Mouse (Mus musculus) adrenal gland, postnatal 10 days (tissue): ENCODE results near the gene Wls. TPM values are rescaled to one million over a fixed set of nuclear protein-coding genes. Genes with fewer than 3 reads are reported as not detected.

Source experiments
- DNase-seq: peaks from one replicate; pipeline ENCODE4 v3.0.0; 2021; ENCODE audit warnings: mixed read lengths
- long read RNA-seq, 2 experiments: library from polyadenylated mRNA; stranded (forward); transcript quantifications; one replicate each; pipeline ENCODE4 v2.0.0; 2021
- total RNA-seq, 2 experiments: library from RNA; stranded (reverse); gene quantifications; 2 replicates each; pipeline ENCODE4 v1.2.3; 2021

Wls gene
- 10 to 100 TPM; 42.5 to 46.5 TPM for total RNA-seq
- long read RNA-seq, experiment 1, transcript Wls-205 (13 exons, 2,050 nt): minor isoform, 8 of 65 reads
- long read RNA-seq, experiment 1, transcript Wls-206 (13 exons, 2,453 nt): minor isoform, 5 of 65 reads
- long read RNA-seq, experiment 1, transcript Wls-201 (12 exons, 3,559 nt): major isoform, 42 of 65 reads
- long read RNA-seq, experiment 1, partial matches to known transcripts: 2 of 65 reads
- long read RNA-seq, experiment 1, other reads (novel, unspliced or antisense): 8 of 65 reads
- long read RNA-seq, experiment 2, transcript Wls-201 (12 exons, 3,559 nt): major isoform, 20 of 29 reads
- long read RNA-seq, experiment 2, partial matches to known transcripts: 3 of 29 reads
- long read RNA-seq, experiment 2, other reads (novel, unspliced or antisense): 2 of 29 reads

- peak; percentile 85 for DNase-seq
Observed at GRCm38 (mm10) chr3:159839481-159839880, at the start of gene Wls. Wls (plus strand) TSS chr3:159839672.

GRCm38 (mm10) chr3:159789781-159790180 lies 49.7 kb upstream of the Wls start:
- no peak for DNase-seq

GRCm38 (mm10) chr3:159831535-159831934 lies 7.9 kb upstream of the Wls start:
- DNase-seq: no peak

- DNase-seq: peak; percentile 72
Observed at GRCm38 (mm10) chr3:159840002-159840816, 737 bp downstream of the Wls start.

GRCm38 (mm10) chr3:159840817-159841390 lies 1.4 kb downstream of the Wls start:
- DNase-seq: peak; percentile 40

GRCm38 (mm10) chr3:159841458-159841857 lies 2.0 kb downstream of the Wls start:
- DNase-seq: no peak

GRCm38 (mm10) chr3:159843135-159843534 lies 3.7 kb downstream of the Wls start:
- DNase-seq: no peak

- DNase-seq: no peak
Observed at GRCm38 (mm10) chr3:159847410-159848016, 8.0 kb downstream of the Wls start.

GRCm38 (mm10) chr3:159848156-159848555 lies 8.7 kb downstream of the Wls start:
- no peak for DNase-seq

- DNase-seq: no peak
Observed at GRCm38 (mm10) chr3:159851476-159851875, 12.0 kb downstream of the Wls start.

- no peak for DNase-seq
Observed at GRCm38 (mm10) chr3:159851980-159852379, 12.5 kb downstream of the Wls start.

GRCm38 (mm10) chr3:159857112-159857511 lies 17.6 kb downstream of the Wls start:
- DNase-seq: no peak

- DNase-seq: no peak
Observed at GRCm38 (mm10) chr3:159865691-159866090, 26.2 kb downstream of the Wls start.

- DNase-seq: no peak
Observed at GRCm38 (mm10) chr3:159878983-159879382, 39.5 kb downstream of the Wls start.

GRCm38 (mm10) chr3:159883325-159883724 lies 43.9 kb downstream of the Wls start:
- no peak for DNase-seq

- no peak for DNase-seq
Observed at GRCm38 (mm10) chr3:159884802-159885201, 45.3 kb downstream of the Wls start.

- DNase-seq: peak; percentile 86
Observed at GRCm38 (mm10) chr3:159885271-159885670, 45.8 kb downstream of the Wls start.

GRCm38 (mm10) chr3:159885781-159886400 lies 46.4 kb downstream of the Wls start:
- DNase-seq: no peak

GRCm38 (mm10) chr3:159890176-159891056 lies 50.9 kb downstream of the Wls start:
- DNase-seq: no peak

GRCm38 (mm10) chr3:159891057-159891752 lies 51.7 kb downstream of the Wls start:
- no peak for DNase-seq
